Mouse (Mus musculus) limb, embryonic 14.5 days (tissue): ENCODE measurements around the gene Ilf2. TPM values are rescaled to one million over a fixed set of nuclear protein-coding genes. Genes with fewer than 3 reads are reported as not detected.

Source experiments
- ATAC-seq: fragments of 200-750 bp; cut with Nextera tagmentation; 2 replicates; pipeline ENCODE4 v1.8.0; 2017; ENCODE audit warnings: low read depth, moderate number of reproducible peaks, moderate TSS enrichment; ENCODE audit not compliant: low FRiP score
- DNase-seq: peaks from one replicate; pipeline ENCODE4 v3.0.0-alpha.2; 2015; ENCODE audit warnings: low spot score
- H3K27ac ChIP-seq: fragments of 300-500 bp; sonication (generic); replicated peaks from 2 replicates; pipeline ENCODE4 v1.5.1; 2014; ENCODE audit warnings: low read depth, mild to moderate bottlenecking, low read length, moderate library complexity, mixed read lengths
- H3K27me3 ChIP-seq: fragments of 300-500 bp; sonication (generic); 2 replicates; pipeline ENCODE4 v1.6.1; 2014; ENCODE audit warnings: low read length, mixed read lengths; ENCODE audit not compliant: control insufficient read depth, insufficient read depth
- H3K36me3 ChIP-seq: fragments of 300-500 bp; sonication (generic); 2 replicates; pipeline ENCODE4 v1.6.1; 2014; ENCODE audit warnings: mild to moderate bottlenecking, low read length, moderate library complexity, mixed read lengths; ENCODE audit not compliant: control insufficient read depth, insufficient read depth
- H3K4me1 ChIP-seq: fragments of 300-500 bp; sonication (generic); 2 replicates; pipeline ENCODE4 v1.6.1; 2014; ENCODE audit warnings: antibody characterized with exemption, low read length, mixed read lengths; ENCODE audit not compliant: control insufficient read depth, insufficient read depth
- H3K4me2 ChIP-seq: fragments of 300-500 bp; sonication (generic); replicated peaks from 2 replicates; pipeline ENCODE4 v1.6.1; 2014; ENCODE audit warnings: low read depth, mild to moderate bottlenecking, low read length, moderate library complexity; ENCODE audit not compliant: severe bottlenecking
- H3K4me3 ChIP-seq: fragments of 300-500 bp; sonication (generic); replicated peaks from 2 replicates; pipeline ENCODE4 v1.5.1; 2014; ENCODE audit warnings: low read length
- H3K9ac ChIP-seq: fragments of 300-500 bp; sonication (generic); 2 replicates; pipeline ENCODE4 v1.6.1; 2014; ENCODE audit warnings: mild to moderate bottlenecking, low read depth, low read length, moderate library complexity; ENCODE audit not compliant: severe bottlenecking
- H3K9me3 ChIP-seq: fragments of 300-500 bp; sonication (generic); 2 replicates; pipeline ENCODE4 v1.6.1; 2016; ENCODE audit warnings: low read length; ENCODE audit not compliant: control insufficient read depth
- POLR2A ChIP-seq: fragments of 200-500 bp; IDR thresholded peaks from 2 replicates; pipeline ENCODE4 v1.8.0; 2012; ENCODE audit warnings: inconsistent platforms, mild to moderate bottlenecking, moderate library complexity, borderline replicate concordance; ENCODE audit not compliant: insufficient read depth, insufficient read length; ENCODE audit errors: extremely low read depth
- WGBS: fragments of 180-500 bp; shearing (Covaris S2); extraction: QIAGEN DNeasy Blood & Tissue Kit; methylation state at CpG from one replicate; pipeline ENCODE4 v1.1.7; 2014; 5-methylcytosine and 5-hydroxymethylcytosine counted together
- polyA plus RNA-seq, 2 experiments: library from polyadenylated mRNA; depleted of rRNA in 1 of 2; stranded (reverse) in 1 of 2; unstranded in 1 of 2; fragments of >200 nt; fragmentation: Nextera tagmentation in 1 of 2; extraction: Ambion mirVana in 1 of 2; gene quantifications; 2 replicates each; pipeline versions ENCODE4 v1.2.1 to v1.2.3; 2012 to 2014

Ilf2 gene
- polyA plus RNA-seq, 2 experiments, result 137 to 169 TPM

DNA sequence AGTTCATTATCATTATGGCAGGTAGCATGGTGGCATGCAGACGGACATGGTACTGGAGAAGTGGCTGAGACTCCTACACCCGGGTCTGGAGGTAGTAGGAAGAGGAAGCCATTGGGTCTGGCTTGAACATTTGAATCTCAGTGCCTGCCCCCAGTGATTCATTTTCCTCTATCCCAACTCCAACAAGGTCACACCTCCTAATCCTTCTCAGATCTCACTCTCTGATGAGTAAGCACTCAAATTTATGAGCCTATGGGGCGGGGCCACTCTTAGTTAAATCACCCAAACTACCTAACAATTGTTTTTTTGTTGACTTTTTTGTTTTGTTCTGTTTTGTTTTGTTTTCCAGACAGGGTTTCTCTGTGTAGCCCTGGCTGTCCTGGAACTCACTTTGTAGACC, 31.9 kb upstream of the Ilf2 start:
- no peak for TF ChIP-seq POLR2A
- Histone ChIP-seq H3K4me3 (no peak overlapping the region), H3K9ac (no peak overlapping the region), H3K27ac (no peak overlapping the region), H3K36me3 (no peaks in the 10 kb centered on the region), H3K9me3 (no peaks in the 10 kb centered on the region), H3K4me1 (peaks cover 12% of the 10 kb centered on the region; the same call in 1 of the 2 replicates), H3K4me2 (no peak overlapping the region), H3K27me3 (no peaks in the 10 kb centered on the region)
- no peak for ATAC-seq
- 89% methylated on average over 3 of the region's 3 CpGs for WGBS
- DNase-seq, result no peak

DNA sequence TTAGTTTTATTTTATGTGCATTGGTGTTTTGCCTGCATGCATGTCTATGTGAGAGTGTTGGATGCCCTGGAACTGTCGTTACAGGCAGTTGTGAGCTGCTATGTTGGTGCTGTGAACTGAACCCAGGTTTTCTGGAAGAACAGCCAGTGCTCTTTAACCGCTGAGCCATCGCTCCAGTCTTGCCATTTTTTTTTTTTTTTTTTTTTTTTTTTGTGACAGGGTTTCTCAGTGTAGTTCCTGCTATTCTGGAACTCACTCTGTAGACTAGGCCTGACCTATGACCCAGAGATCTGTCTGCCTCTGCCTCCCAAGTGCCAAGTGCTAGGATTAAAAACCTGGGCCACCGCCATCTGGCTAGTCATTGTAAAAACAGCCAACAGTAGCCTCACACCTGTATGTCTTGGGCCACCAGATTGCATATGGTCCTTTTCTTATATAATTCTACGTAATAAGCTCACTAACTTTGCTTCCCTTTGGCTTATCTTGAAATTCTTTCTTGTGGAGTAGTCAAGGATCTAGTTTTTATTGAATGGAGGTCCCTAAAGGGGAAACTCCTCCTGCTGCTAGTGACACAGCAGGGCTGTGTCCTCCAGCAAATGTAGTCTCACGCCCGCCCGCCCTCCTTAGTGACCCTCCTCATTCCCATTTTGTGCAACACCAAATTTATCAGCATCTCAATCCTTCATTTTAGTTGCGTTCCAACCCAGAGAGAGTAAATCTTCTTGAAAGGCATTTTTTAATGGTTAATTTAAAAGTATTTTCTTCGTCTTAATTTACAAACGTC, 30.3 kb upstream of the Ilf2 start:
- Histone ChIP-seq H3K4me3 (no peak overlapping the region), H3K4me1 (peaks cover 12% of the 10 kb centered on the region; the same call in 1 of the 2 replicates), H3K9me3 (no peaks in the 10 kb centered on the region), H3K36me3 (no peaks in the 10 kb centered on the region), H3K4me2 (peak overlapping the region; percentile 55; the same call in 1 of the 2 replicates), H3K27ac (peak overlapping the region; percentile 92), H3K9ac (no peak overlapping the region), H3K27me3 (no peaks in the 10 kb centered on the region)
- 70% methylated on average over 11 of the region's 11 CpGs for WGBS
- no peak for DNase-seq
- no peak for TF ChIP-seq POLR2A
- no peak for ATAC-seq

DNA sequence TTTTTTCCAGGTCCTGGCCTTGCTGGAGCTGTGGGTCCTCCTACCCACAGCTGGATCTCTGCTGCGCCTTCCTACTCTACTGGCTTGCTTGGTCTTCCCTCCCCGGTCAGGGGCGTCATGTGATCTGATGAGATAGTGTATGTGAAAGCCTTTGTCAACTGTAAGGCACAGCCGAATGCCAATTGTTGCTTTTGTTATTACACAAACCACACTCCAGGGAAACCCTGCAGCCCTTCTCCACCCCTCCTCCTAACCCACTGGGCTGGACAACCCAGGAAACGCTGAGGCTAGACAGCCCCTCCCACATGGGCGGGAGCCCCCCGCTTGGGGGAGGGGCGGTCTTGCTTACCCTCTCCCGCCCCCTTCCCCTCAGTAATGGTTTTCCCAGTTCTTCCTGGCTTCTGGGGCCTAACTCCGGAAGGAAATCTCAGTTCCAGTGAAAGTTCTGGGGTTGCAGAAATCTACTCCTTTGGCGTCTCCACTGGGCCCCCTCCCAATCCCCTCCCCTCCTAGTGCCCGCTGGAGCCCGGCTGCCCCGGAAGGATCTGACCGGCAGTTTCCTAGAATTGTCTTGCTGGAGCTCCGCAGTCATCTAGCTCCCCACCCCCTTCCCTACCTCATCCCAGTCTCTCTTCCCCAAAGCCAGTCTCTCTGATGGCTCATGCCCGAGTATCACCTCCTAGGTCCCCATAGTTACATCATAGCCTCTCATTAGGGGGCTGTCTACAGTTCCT, 29.4 kb upstream of the Ilf2 start:
- H3K4me2 ChIP-seq, result peak overlapping the region; percentile 55
- peak; percentile 96 for ATAC-seq
- H3K27me3 ChIP-seq, result no peaks in the 10 kb centered on the region
- H3K9ac ChIP-seq, result peak overlapping the region; percentile 49
- WGBS, result 1% methylated on average over 17 of the region's 17 CpGs
- TF ChIP-seq POLR2A, result peak; percentile 79; the same call in 1 of the 2 replicates
- H3K9me3 ChIP-seq, result no peaks in the 10 kb centered on the region
- no peaks in the 10 kb centered on the region for H3K36me3 ChIP-seq
- peak; percentile 98 for DNase-seq
- peak overlapping the region; percentile 92 for H3K27ac ChIP-seq
- peak overlapping the region; percentile 32 for H3K4me3 ChIP-seq
- peaks cover 12% of the 10 kb centered on the region; the same call in 1 of the 2 replicates for H3K4me1 ChIP-seq

DNA sequence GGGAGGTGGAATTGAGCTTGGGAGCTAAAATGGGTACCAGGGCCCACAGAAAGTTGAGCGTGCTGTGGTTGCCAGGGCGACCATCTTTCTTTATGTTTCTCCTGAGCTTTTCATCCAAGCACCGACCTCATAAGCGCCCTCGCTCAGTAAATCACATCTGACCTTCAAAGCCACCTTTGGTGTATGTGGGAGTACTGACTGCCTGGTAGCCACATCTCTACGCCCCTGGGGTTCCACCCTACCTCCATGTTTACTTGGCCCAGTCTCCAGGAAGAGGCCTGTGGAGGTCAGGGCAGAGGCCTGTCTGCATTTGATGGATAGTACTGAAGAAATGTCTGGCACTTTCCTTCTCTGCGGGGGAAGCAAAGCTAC, 28.8 kb upstream of the Ilf2 start:
- Histone ChIP-seq H3K27ac (peak overlapping the region; percentile 92), H3K4me3 (peak overlapping the region; percentile 32), H3K27me3 (no peaks in the 10 kb centered on the region), H3K9ac (peak overlapping the region; percentile 49), H3K9me3 (no peaks in the 10 kb centered on the region), H3K4me1 (peaks cover 12% of the 10 kb centered on the region; the same call in 1 of the 2 replicates), H3K36me3 (no peaks in the 10 kb centered on the region), H3K4me2 (peak overlapping the region; percentile 55)
- no peak for TF ChIP-seq POLR2A
- no peak for ATAC-seq
- 45% methylated on average over 7 of the region's 7 CpGs for WGBS
- DNase-seq, result no peak

DNA sequence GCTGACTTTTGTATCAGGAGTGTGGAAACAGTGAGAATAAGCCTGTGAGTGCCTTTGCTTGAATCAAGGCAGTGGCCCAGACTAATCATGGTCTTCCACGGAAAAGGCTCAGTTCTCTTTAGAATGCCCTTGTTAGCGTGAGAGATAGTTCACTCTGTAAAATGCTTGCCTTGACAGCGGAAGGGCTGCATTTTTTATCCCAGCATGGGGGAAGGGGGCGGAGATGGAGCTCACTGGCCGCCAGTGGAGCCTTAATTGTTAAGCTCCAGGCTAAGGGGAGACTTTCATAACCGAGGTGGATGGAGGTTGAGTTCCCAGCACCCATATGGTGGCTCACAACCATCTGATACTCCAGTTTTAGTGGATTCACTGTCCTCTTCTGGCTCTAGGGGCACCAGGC, 27.3 kb upstream of the Ilf2 start:
- no peak for TF ChIP-seq POLR2A
- Histone ChIP-seq H3K9ac (no peak overlapping the region), H3K27me3 (no peaks in the 10 kb centered on the region), H3K4me2 (no peak overlapping the region), H3K4me1 (peaks cover 12% of the 10 kb centered on the region; the same call in 1 of the 2 replicates), H3K9me3 (no peaks in the 10 kb centered on the region), H3K4me3 (no peak overlapping the region), H3K36me3 (no peaks in the 10 kb centered on the region), H3K27ac (no peak overlapping the region)
- WGBS, result 49% methylated on average over 6 of the region's 6 CpGs
- ATAC-seq (no peak), DNase-seq (no peak)
